Mouse (Mus musculus) midbrain, embryonic 12.5 days (tissue): ENCODE data around the gene Aff3. TPM values are rescaled to one million over a fixed set of nuclear protein-coding genes. Genes with fewer than 3 reads are reported as not detected.
"Not testable (repeated sequence)": the region's sequence is repeated elsewhere in the genome, so short reads cannot be mapped to it uniquely, and the experiment has no call there.

Experiments
- ATAC-seq: fragments of 200-750 bp; cut with Nextera tagmentation; 2 replicates; pipeline ENCODE4 v1.8.0; 2017; ENCODE audit warnings: low read depth, moderate TSS enrichment, moderate library complexity; ENCODE audit not compliant: low FRiP score
- H3K27ac ChIP-seq: fragments of 300-500 bp; sonication (generic); replicated peaks from 2 replicates; pipeline ENCODE4 v1.5.1; 2016; ENCODE audit warnings: mild to moderate bottlenecking
- H3K27me3 ChIP-seq: fragments of 300-500 bp; sonication (generic); 2 replicates; pipeline ENCODE4 v1.6.1; 2016; ENCODE audit warnings: mild to moderate bottlenecking
- H3K36me3 ChIP-seq: fragments of 300-500 bp; sonication (generic); 2 replicates; pipeline ENCODE4 v1.6.1; 2016
- H3K4me1 ChIP-seq: fragments of 300-500 bp; sonication (generic); 2 replicates; pipeline ENCODE4 v1.6.1; 2016
- H3K4me2 ChIP-seq: fragments of 300-500 bp; sonication (generic); replicated peaks from 2 replicates; pipeline ENCODE4 v1.6.1; 2016; ENCODE audit warnings: mild to moderate bottlenecking, moderate library complexity
- H3K4me3 ChIP-seq: fragments of 300-500 bp; sonication (generic); 2 replicates; pipeline ENCODE4 v1.5.1; 2016; ENCODE audit warnings: mild to moderate bottlenecking
- H3K9ac ChIP-seq: fragments of 300-500 bp; sonication (generic); replicated peaks from 2 replicates; pipeline ENCODE4 v1.6.1; 2016; ENCODE audit warnings: mild to moderate bottlenecking, moderate library complexity
- H3K9me3 ChIP-seq: fragments of 300-500 bp; sonication (generic); 2 replicates; pipeline ENCODE4 v1.6.1; 2016; ENCODE audit warnings: mild to moderate bottlenecking
- WGBS: fragments of 180-500 bp; shearing (Covaris S2); methylation state at CpG from one replicate; pipeline ENCODE4 v1.1.7; 2016; 5-methylcytosine and 5-hydroxymethylcytosine counted together
- polyA plus RNA-seq: library from polyadenylated mRNA; unstranded; fragments of >200 nt; fragmentation: Nextera tagmentation; extraction: Ambion mirVana; gene quantifications from 2 replicates; pipeline ENCODE4 v1.2.1, GENCODE M21; 2016

Aff3 gene
- polyA plus RNA-seq, 1 experiment from 2014 or later, result 25.4 TPM

- no peak overlapping the region for H3K4me2 ChIP-seq
- no peak overlapping the region for H3K4me3 ChIP-seq
- no peak overlapping the region for H3K9ac ChIP-seq
- 27% methylated on average over 4 of the region's 4 CpGs for WGBS
- no peaks in the 10 kb centered on the region for H3K36me3 ChIP-seq
- H3K4me1 ChIP-seq, result peaks cover 72% of the 10 kb centered on the region
- peak; percentile 42; the same call in 1 of the 2 replicates for ATAC-seq
- no peaks in the 10 kb centered on the region; the same call in 1 of the 2 replicates for H3K27me3 ChIP-seq
- no peaks in the 10 kb centered on the region for H3K9me3 ChIP-seq
- H3K27ac ChIP-seq, result peak overlapping the region; percentile 61
Observed at GRCm38 (mm10) chr1:38438447-38438846, 226.3 kb downstream of the Aff3 start.

- H3K27ac ChIP-seq, result no peak overlapping the region
- no peaks in the 10 kb centered on the region for H3K9me3 ChIP-seq
- H3K4me1 ChIP-seq, result peaks cover 65% of the 10 kb centered on the region
Observed at GRCm38 (mm10) chr1:38437671-38438070, 227.1 kb downstream of the Aff3 start.

GRCm38 (mm10) chr1:38436471-38437340, 228.0 kb downstream of the Aff3 start:
- Histone ChIP-seq H3K4me1 (peaks cover 55% of the 10 kb centered on the region), H3K9me3 (no peaks in the 10 kb centered on the region), H3K27ac (no peak overlapping the region; the same call in 1 of the 2 replicates), H3K27me3 (no peaks in the 10 kb centered on the region), H3K9ac (no peak overlapping the region), H3K4me2 (no peak overlapping the region), H3K36me3 (no peaks in the 10 kb centered on the region), H3K4me3 (no peak overlapping the region)
- WGBS, result 18% methylated on average over 12 of the region's 12 CpGs
- ATAC-seq, result no peak

More at GRCm38 (mm10) chr1:38437671-38438070, 227.1 kb downstream of the Aff3 start:
- Histone ChIP-seq H3K4me3 (no peak overlapping the region), H3K36me3 (no peaks in the 10 kb centered on the region), H3K4me2 (no peak overlapping the region), H3K9ac (no peak overlapping the region), H3K27me3 (no peaks in the 10 kb centered on the region; the same call in 1 of the 2 replicates)
- WGBS, result 74% methylated on average over 4 of the region's 4 CpGs
- no peak for ATAC-seq

- ATAC-seq, H3K27ac ChIP-seq: not testable (repeated sequence)
- 94% methylated on average over 12 of the region's 12 CpGs for WGBS
Observed at GRCm38 (mm10) chr1:38430311-38430710, 234.4 kb downstream of the Aff3 start.

GRCm38 (mm10) chr1:38428708-38429683, 235.8 kb downstream of the Aff3 start:
- Histone ChIP-seq H3K9ac (no peak overlapping the region), H3K9me3 (no peaks in the 10 kb centered on the region), H3K4me3 (no peak overlapping the region), H3K27ac (no peak overlapping the region; the same call in 1 of the 2 replicates), H3K4me1 (peaks cover 22% of the 10 kb centered on the region), H3K36me3 (no peaks in the 10 kb centered on the region), H3K27me3 (no peaks in the 10 kb centered on the region), H3K4me2 (no peak overlapping the region)
- no peak; the same call in 1 of the 2 replicates for ATAC-seq
- 71% methylated on average over 13 of the region's 13 CpGs for WGBS

More at GRCm38 (mm10) chr1:38430311-38430710, 234.4 kb downstream of the Aff3 start:
- not testable (repeated sequence) for H3K4me2 ChIP-seq, H3K4me3 ChIP-seq, H3K9ac ChIP-seq, H3K27me3 ChIP-seq, H3K36me3 ChIP-seq, H3K9me3 ChIP-seq
- peaks cover 22% of the 10 kb centered on the region for H3K4me1 ChIP-seq

- no peak overlapping the region for H3K27ac ChIP-seq
- no peak for ATAC-seq
- H3K9me3 ChIP-seq, result no peaks in the 10 kb centered on the region
- no peak overlapping the region for H3K4me3 ChIP-seq
- no peak overlapping the region for H3K9ac ChIP-seq
- no peaks in the 10 kb centered on the region for H3K27me3 ChIP-seq
- peaks cover 19% of the 10 kb centered on the region for H3K4me1 ChIP-seq
- no peaks in the 10 kb centered on the region for H3K36me3 ChIP-seq
- no peak overlapping the region for H3K4me2 ChIP-seq
- WGBS, result 93% methylated on average over 6 of the region's 6 CpGs
Observed at GRCm38 (mm10) chr1:38422921-38423320, 241.8 kb downstream of the Aff3 start.

GRCm38 (mm10) chr1:38419331-38419730, 245.4 kb downstream of the Aff3 start:
- no peaks in the 10 kb centered on the region for H3K9me3 ChIP-seq
- 85% methylated on average over 4 of the region's 4 CpGs for WGBS
- H3K27ac ChIP-seq, result no peak overlapping the region

GRCm38 (mm10) chr1:38418181-38419032, 246.3 kb downstream of the Aff3 start:
- Histone ChIP-seq H3K9ac (no peak overlapping the region), H3K4me2 (no peak overlapping the region), H3K4me1 (peaks cover 19% of the 10 kb centered on the region), H3K27me3 (no peaks in the 10 kb centered on the region), H3K27ac (peak overlapping the region; percentile 49), H3K36me3 (no peaks in the 10 kb centered on the region), H3K9me3 (no peaks in the 10 kb centered on the region), H3K4me3 (no peak overlapping the region)
- 69% methylated on average over 12 of the region's 12 CpGs for WGBS
- ATAC-seq, result no peak

More at GRCm38 (mm10) chr1:38419331-38419730, 245.4 kb downstream of the Aff3 start:
- Histone ChIP-seq H3K4me1 (peaks cover 19% of the 10 kb centered on the region), H3K4me2 (no peak overlapping the region), H3K4me3 (no peak overlapping the region), H3K36me3 (no peaks in the 10 kb centered on the region), H3K9ac (no peak overlapping the region), H3K27me3 (no peaks in the 10 kb centered on the region)
- ATAC-seq, result no peak

GRCm38 (mm10) chr1:38417196-38417595, 247.6 kb downstream of the Aff3 start:
- Histone ChIP-seq H3K36me3 (no peaks in the 10 kb centered on the region), H3K4me3 (no peak overlapping the region), H3K4me2 (no peak overlapping the region), H3K9me3 (no peaks in the 10 kb centered on the region), H3K9ac (no peak overlapping the region), H3K27me3 (no peaks in the 10 kb centered on the region), H3K27ac (no peak overlapping the region), H3K4me1 (peaks cover 19% of the 10 kb centered on the region)
- ATAC-seq, result no peak
- 52% methylated on average over 12 of the region's 12 CpGs for WGBS

- Histone ChIP-seq H3K9me3 (no peaks in the 10 kb centered on the region), H3K4me2 (no peak overlapping the region), H3K9ac (no peak overlapping the region), H3K27me3 (no peaks in the 10 kb centered on the region), H3K36me3 (no peaks in the 10 kb centered on the region), H3K27ac (no peak overlapping the region), H3K4me1 (peaks cover 31% of the 10 kb centered on the region), H3K4me3 (no peak overlapping the region)
- WGBS, result 88% methylated on average over 6 of the region's 6 CpGs
- ATAC-seq, result no peak
Observed at GRCm38 (mm10) chr1:38415511-38415910, 249.2 kb downstream of the Aff3 start.

- ATAC-seq, result 0 out of 2 replicates have a peak, but pooled peaks have one; percentile 16
Observed at GRCm38 (mm10) chr1:38411106-38411505, 253.6 kb downstream of the Aff3 start.

More at GRCm38 (mm10) chr1:38411106-38411505, 253.6 kb downstream of the Aff3 start:
- Histone ChIP-seq H3K9ac (no peak overlapping the region), H3K4me3 (no peak overlapping the region), H3K27ac (peak overlapping the region; percentile 52), H3K9me3 (no peaks in the 10 kb centered on the region), H3K4me1 (peaks cover 19% of the 10 kb centered on the region), H3K36me3 (no peaks in the 10 kb centered on the region), H3K27me3 (no peaks in the 10 kb centered on the region), H3K4me2 (no peak overlapping the region)
- WGBS, result 68% methylated on average over 4 of the region's 4 CpGs
